Mouse (Mus musculus): ENCODE measurements around the gene Ring1.
"Not testable (repeated sequence)": the region's sequence is repeated elsewhere in the genome, so short reads cannot be mapped to it uniquely, and the experiment has no call there.

Ring1 gene

DNA sequence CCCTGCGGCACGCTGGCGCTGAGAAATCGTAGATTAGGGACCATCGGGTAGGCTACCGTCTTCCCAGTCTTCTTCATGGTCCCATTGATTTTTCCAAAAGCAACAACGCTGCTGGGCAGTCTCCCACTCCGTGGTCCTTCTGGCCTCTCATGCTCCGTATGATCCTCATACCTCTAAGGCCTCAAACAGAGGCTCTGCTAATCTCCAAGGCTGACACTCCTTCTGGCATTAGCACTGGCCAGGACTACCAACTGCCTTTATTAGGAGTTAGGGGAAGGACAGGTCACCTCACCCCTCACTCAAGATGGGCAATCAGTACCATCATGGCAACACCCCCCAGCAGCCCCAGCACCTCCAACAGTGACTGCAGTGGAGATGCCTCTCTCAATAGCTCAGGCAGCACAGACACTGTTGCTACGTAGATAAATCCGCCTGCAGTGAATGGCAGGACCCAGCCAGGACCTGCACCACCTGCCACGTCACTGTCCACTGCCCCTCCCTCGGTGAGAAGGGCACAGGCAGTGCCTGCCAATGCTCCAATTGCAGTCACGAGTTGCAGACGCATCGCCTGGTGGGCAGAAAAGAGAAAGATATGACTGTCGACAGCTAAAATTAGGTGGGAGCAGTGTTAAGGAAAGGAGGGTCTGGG lies 4.1 kb upstream of the Ring1 start:
- DNase-seq (ENCODE audit: low read depth) = no peak

GRCm38 (mm10) chr17:34027656-34028223 lies 3.3 kb upstream of the Ring1 start, which contains the start of gene H2-Ke6:
Gene H2-Ke6, minus strand, starts transcription at chr17:34028060.
- DNase-seq (ENCODE audit: low read depth) = peak; percentile 87

- DNase-seq (ENCODE audit: low read depth) = no peak
Observed at GRCm38 (mm10) chr17:34026917-34027655, 2.6 kb upstream of the Ring1 start.

- DNase-seq (ENCODE audit: low read depth) = no peak
Observed at GRCm38 (mm10) chr17:34026221-34026620, 1.7 kb upstream of the Ring1 start.

DNA sequence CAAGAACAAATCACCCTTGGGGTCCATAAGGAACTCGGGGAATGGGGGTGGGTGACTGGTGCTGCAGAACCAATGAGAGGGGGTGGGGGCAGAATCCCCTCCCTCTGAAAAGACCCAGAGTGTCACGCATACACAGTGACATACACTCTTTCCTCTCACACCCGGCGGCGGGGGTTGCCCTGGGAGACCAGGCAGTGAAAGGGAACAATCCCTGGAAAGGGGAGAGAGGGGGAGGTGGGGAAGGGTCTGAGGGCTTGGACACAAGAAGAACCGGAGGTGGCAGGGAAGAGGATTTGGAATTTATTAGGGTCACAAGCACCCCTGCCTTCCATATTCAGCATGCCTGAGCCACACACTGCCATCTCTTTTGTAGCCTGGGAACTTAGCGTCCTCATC lies 1.3 kb upstream of the Ring1 start:
- DNase-seq (ENCODE audit: low read depth) = no peak

- no peak for DNase-seq (ENCODE audit: low read depth)
Observed at GRCm38 (mm10) chr17:34024861-34025755, 628 bp upstream of the Ring1 start.

- no peak for DNase-seq (ENCODE audit: low read depth)
Observed at GRCm38 (mm10) chr17:34023678-34024077, 802 bp downstream of the Ring1 start.

DNA sequence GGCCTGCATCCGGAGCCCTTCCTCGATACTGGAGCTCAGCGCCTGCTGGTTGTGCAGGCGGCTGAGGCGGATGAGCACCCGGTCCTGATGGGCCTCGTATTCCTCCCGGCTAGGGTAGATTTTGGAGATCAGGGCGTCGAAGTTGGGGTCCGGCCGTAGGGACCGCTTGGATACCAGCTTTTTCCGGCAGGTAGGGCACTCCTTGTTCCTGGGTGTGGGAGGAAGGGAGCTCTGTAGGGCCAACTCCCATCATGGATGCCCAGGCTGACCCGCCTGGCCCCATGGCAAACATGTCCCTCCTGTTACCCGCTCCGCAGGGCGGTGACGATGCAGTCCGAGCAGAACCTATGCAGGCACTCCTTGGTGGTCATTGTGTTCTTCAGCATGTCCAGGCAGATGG lies 1.5 kb downstream of the Ring1 start:
- DNase-seq (ENCODE audit: low read depth) = no peak

DNA sequence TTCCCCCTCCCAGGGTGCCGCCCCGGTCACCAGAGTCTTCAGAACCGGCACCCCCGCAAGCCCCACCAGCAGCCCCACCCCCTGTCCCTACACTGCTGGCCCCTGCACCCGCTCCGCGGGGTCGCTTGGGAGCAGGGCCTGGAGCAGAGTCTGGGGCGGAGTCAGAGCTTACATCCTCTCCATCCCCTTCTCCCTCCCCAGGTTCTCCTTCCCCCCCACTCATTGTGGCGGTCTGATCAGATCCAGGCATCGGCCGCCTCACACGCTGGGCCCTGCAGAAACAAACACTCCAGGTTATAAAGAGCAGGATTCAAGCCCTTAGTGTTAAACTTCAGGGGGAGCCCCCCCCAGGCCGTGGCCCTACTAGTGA lies 2.1 kb downstream of the Ring1 start:
- DNase-seq (ENCODE audit: low read depth) = no peak

GRCm38 (mm10) chr17:34021539-34022413 lies 2.7 kb downstream of the Ring1 start:
- no peak for DNase-seq (ENCODE audit: low read depth)

- no peak for DNase-seq (ENCODE audit: low read depth)
Observed at GRCm38 (mm10) chr17:34013436-34013835, 11.0 kb downstream of the Ring1 start.

DNA sequence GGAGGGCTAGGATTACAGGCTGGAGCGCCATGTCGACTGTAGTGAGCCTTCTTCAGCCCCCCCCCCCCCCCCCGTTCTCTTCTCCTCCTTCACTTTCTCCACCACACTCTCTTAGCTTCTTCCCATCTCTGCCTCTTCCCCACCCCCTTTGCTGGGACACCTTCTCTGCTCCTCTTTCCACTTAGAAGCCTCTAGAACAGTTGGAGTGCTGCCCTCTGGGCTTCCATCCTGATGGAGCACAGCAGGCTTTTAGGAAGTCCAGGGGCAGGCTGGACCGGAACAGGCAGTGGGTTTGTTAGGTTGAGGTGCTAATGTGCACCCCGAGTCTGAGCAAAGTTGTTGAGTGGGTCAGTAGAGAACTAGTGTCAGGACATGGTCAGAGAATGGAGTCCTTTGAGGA lies 14.3 kb downstream of the Ring1 start:
- no peak for DNase-seq (ENCODE audit: low read depth)

DNA sequence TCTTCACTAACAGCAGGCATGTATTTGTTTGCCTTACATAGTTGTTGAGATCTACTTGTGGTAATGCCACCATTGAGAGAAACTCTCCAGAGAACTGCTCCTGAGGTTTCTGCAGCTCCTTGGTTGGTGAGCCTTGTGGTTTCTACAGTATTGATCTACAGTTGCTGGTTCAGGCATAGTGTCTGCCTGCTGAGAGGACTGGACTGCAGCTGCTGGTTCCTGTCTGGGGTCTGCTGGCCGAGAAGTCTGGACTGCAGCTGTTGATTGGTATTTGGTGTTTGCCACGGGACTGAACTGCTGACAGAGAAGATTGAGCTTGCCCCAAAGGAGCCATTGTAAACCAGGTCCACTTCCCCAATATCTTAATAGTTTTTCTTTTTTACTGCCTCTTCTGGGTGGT lies 17.9 kb downstream of the Ring1 start:
- DNase-seq (ENCODE audit: low read depth) = no peak

DNA sequence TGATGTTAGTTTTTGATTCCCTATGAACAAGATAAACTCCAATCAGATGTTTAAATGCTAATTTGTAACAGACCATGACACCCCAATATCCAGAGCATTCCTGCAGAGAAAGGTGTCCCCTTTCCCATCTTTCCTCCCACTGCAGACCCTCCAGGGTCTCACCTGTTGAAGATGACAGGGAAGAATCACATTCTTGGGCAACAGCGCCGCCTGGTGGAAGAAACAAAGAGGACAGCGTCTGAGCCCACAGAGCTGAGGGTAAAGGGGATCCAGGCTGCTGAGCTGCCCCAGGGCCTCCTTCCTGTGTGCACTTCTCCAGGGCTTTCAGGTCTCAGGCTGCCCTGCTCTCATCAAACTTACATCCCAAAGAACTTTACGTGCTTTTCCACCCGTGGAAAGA lies 21.1 kb downstream of the Ring1 start:
- DNase-seq (ENCODE audit: low read depth) = no peak

- DNase-seq (ENCODE audit: low read depth) = not testable (repeated sequence)
Observed at GRCm38 (mm10) chr17:34000796-34001195, 23.7 kb downstream of the Ring1 start.

GRCm38 (mm10) chr17:34000150-34000537 lies 24.3 kb downstream of the Ring1 start, which contains the start of gene H2-K1:
Gene H2-K1, minus strand, starts transcription at chr17:34000347.
- DNase-seq (ENCODE audit: low read depth) = peak; percentile 71

DNA sequence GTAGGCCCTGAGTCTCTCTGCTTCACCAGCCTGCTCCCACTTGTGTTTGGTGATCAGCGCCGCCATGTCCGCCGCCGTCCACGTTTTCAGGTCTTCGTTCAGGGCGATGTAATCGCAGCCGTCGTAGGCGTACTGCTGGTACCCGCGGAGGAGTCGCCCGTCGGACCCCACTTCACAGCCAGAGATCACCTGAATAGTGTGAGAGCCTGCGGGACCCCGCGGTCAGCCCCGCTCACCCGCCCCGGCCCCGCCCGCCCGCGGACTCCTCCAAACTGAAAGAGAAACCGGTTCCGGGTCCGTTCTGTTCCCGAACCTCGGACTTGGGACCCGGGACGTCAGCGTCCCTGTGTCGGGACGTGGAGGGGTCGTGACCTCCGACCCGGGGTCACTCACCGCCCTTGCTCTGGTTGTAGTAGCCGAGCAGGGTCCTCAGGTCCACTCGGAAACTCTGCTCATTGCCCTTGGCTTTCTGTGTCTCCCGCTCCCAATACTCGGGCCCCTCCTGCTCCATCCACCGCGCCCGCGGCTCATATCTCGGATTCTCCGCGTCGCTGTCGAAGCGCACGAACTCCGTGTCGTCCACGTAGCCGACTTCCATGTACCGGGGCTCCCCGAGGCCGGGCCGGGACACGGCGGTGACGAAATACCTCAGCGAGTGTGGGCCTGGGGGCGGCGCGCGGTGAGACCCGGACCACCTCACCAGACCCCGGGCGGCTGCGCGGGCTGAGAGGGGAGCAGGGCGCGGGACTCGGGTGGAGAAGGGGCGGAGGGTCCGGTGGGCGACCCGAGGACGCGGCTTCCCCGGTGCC lies 24.9 kb downstream of the Ring1 start:
- no peak for DNase-seq (ENCODE audit: low read depth)

- DNase-seq (ENCODE audit: low read depth) = not testable (repeated sequence)
Observed at GRCm38 (mm10) chr17:33998697-33999096, 25.8 kb downstream of the Ring1 start.

DNA sequence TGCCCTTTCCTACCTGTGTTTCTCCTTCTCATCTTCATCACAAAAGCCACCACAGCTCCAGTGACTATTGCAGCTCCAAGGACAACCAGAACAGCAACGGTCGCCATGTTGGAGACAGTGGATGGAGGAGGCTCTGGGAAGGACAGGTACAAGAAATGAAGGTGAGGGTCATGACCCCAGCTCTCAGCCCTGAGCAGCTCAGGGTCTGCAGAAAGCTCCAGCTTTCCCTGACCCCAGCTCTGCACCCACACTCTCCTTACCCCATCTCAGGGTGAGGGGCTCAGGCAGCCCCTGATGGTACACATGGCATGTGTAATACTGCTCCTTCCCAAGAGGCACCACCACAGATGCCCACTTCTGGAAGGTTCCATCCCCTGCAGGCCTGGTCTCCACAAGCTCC lies 27.5 kb downstream of the Ring1 start:
- DNase-seq (ENCODE audit: low read depth) = not testable (repeated sequence)

GRCm38 (mm10) chr17:33995651-33996050 lies 28.8 kb downstream of the Ring1 start:
- DNase-seq (ENCODE audit: low read depth) = no peak

Data from c-Kit-positive CD71-positive TER-119-negative erythroid progenitor cells, embryonic 14.5 days (primary cell).